Mouse (Mus musculus) heart, postnatal 0 days (tissue): ENCODE measurements around the gene Arhgap27. TPM values are rescaled to one million over a fixed set of nuclear protein-coding genes. Genes with fewer than 3 reads are reported as not detected.

Source experiments
- ATAC-seq: fragments of 200-750 bp; cut with Nextera tagmentation; 2 replicates; pipeline ENCODE4 v1.8.0; 2017; ENCODE audit warnings: low read depth, moderate number of reproducible peaks, moderate library complexity; ENCODE audit not compliant: insufficient read depth
- DNase-seq: peaks from one replicate; pipeline ENCODE4 v3.0.0-alpha.2; 2016; ENCODE audit warnings: low spot score
- H3K27ac ChIP-seq: fragments of 300-500 bp; sonication (generic); 2 replicates; pipeline ENCODE4 v1.5.1; 2014; ENCODE audit warnings: low read depth, mild to moderate bottlenecking
- H3K27me3 ChIP-seq: fragments of 300-500 bp; sonication (generic); 2 replicates; pipeline ENCODE4 v1.6.1; 2014; ENCODE audit warnings: low read length, mixed read lengths; ENCODE audit not compliant: control insufficient read depth, insufficient read depth
- H3K36me3 ChIP-seq: fragments of 300-500 bp; sonication (generic); replicated peaks from 2 replicates; pipeline ENCODE4 v1.6.1; 2014; ENCODE audit warnings: low read length, mixed read lengths; ENCODE audit not compliant: control insufficient read depth, insufficient read depth
- H3K4me1 ChIP-seq: fragments of 300-500 bp; sonication (generic); 2 replicates; pipeline ENCODE4 v1.6.1; 2014; ENCODE audit warnings: antibody characterized with exemption; ENCODE audit not compliant: control insufficient read depth, insufficient read depth
- H3K4me2 ChIP-seq: fragments of 300-500 bp; sonication (generic); 2 replicates; pipeline ENCODE4 v1.6.1; 2014; ENCODE audit warnings: low read depth, mild to moderate bottlenecking, low read length, moderate library complexity
- H3K4me3 ChIP-seq: fragments of 300-500 bp; sonication (generic); 2 replicates; pipeline ENCODE4 v1.5.1; 2014; ENCODE audit warnings: low read depth, low read length
- H3K9ac ChIP-seq: fragments of 300-500 bp; sonication (generic); replicated peaks from 2 replicates; pipeline ENCODE4 v1.6.1; 2014; ENCODE audit warnings: low read depth, low read length, mixed read lengths
- H3K9me3 ChIP-seq: fragments of 300-500 bp; sonication (generic); replicated peaks from 2 replicates; pipeline ENCODE4 v1.6.1; 2016; ENCODE audit warnings: low read length; ENCODE audit not compliant: control insufficient read depth
- CTCF ChIP-seq: IDR thresholded peaks from 2 replicates; pipeline ENCODE4 v1.5.1; 2016; ENCODE audit warnings: antibody characterized with exemption, control low read depth, low read depth
- EP300 ChIP-seq: IDR thresholded peaks from 2 replicates; pipeline ENCODE4 v1.6.1; 2016; ENCODE audit warnings: antibody characterized with exemption, low read depth
- WGBS: fragments of 180-500 bp; shearing (Covaris S2); extraction: QIAGEN DNeasy Blood & Tissue Kit; methylation state at CpG from one replicate; pipeline ENCODE4 v1.1.7; 2014; 5-methylcytosine and 5-hydroxymethylcytosine counted together
- polyA plus RNA-seq: library from polyadenylated mRNA; unstranded; fragments of >200 nt; fragmentation: Nextera tagmentation; extraction: Ambion mirVana; gene quantifications from 2 replicates; pipeline ENCODE4 v1.2.1, GENCODE M21; 2015
- total RNA-seq: library from RNA; depleted of rRNA; stranded (reverse); fragments of >200 nt; gene quantifications from 2 replicates; pipeline ENCODE4 v1.2.3, GENCODE M21; 2014; ENCODE audit warnings: low replicate concordance

The Arhgap27 gene
- total and polyA plus RNA-seq, 2 experiments from 2014 or later, result 6.5 to 9.7 TPM

DNA sequence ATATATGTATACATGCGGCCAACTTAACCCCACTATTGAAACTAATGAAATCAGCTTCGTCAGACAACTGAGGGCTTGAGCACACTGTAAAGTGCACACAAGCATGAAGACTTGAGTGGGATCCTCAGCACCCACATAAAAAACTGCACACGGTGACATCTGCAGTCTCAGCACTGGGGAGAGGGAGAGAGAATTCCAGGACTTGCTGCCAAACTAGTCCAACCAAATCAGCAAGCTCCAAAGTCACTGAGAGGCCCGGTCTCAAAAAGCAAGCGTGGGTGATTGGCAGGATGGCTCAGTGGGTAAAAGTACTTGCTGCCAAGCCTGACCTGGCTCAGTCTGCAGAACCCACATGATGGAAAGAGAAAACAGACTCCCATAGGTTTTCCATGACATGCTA is 39.2 kb upstream of the Arhgap27 start:
- peaks cover 14% of the 10 kb centered on the region; the same call in 1 of the 2 replicates for H3K36me3 ChIP-seq
- no peak overlapping the region for H3K4me2 ChIP-seq
- H3K4me3 ChIP-seq, result no peak overlapping the region
- DNase-seq, result no peak
- no peak for ATAC-seq
- no peak overlapping the region for H3K9ac ChIP-seq
- H3K27ac ChIP-seq, result no peak overlapping the region
- WGBS, result 82% methylated on average over 5 of the region's 5 CpGs
- no peaks in the 10 kb centered on the region for H3K9me3 ChIP-seq
- no peaks in the 10 kb centered on the region for H3K27me3 ChIP-seq
- H3K4me1 ChIP-seq, result no peaks in the 10 kb centered on the region
- TF ChIP-seq CTCF, result no peak
- TF ChIP-seq EP300, result no peak

DNA sequence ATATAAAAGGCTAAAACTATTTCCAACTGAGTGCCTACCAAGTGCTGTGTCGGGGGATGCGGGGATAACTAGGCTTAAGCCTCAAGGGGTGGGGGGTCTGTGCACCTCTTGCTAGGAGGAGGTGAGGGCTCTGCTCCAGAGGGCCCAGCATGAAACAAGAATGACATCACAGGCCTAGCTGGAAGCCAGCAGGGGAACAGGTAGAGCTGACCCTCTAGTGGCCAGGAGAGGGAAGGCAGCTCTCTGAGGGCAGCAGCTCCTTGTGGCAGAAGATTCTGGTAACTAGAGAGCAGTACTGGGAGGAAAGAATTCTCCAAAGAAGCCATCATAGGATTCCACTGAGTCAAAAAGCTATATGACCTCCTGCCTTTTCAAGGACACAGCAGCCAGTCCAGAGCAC is 38.7 kb upstream of the Arhgap27 start:
- peak; percentile 74 for TF ChIP-seq CTCF
- TF ChIP-seq EP300, result no peak
- no peak overlapping the region for H3K4me3 ChIP-seq
- H3K27me3 ChIP-seq, result no peaks in the 10 kb centered on the region
- no peaks in the 10 kb centered on the region for H3K9me3 ChIP-seq
- 59% methylated on average over 2 of the region's 2 CpGs for WGBS
- peaks cover 14% of the 10 kb centered on the region; the same call in 1 of the 2 replicates for H3K36me3 ChIP-seq
- DNase-seq, result peak; percentile 32
- no peak overlapping the region for H3K9ac ChIP-seq
- ATAC-seq, result no peak
- no peak overlapping the region for H3K4me2 ChIP-seq
- H3K4me1 ChIP-seq, result no peaks in the 10 kb centered on the region
- H3K27ac ChIP-seq, result no peak overlapping the region

DNA sequence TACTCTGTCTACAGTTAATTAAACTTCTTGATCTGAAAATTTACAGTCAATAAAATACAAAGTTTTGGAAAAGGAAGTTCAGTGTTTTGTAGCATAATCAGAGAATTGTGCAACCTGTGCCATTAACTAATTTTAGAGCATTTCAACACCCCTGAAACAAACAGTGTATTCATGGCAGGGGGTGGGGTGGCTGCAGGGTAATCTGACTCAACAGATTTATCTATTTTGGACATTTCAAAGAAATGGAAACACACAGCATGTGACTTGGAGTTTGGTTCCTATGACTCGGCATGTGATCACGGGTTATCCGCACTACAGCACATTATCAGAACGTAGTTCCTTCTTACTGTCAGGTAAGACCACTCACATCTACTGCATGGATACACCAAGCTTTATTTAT is 36.5 kb upstream of the Arhgap27 start:
- no peak for DNase-seq
- Histone ChIP-seq H3K4me1 (no peaks in the 10 kb centered on the region), H3K27me3 (no peaks in the 10 kb centered on the region), H3K4me3 (no peak overlapping the region), H3K4me2 (no peak overlapping the region), H3K27ac (no peak overlapping the region), H3K36me3 (peaks cover 30% of the 10 kb centered on the region), H3K9me3 (no peaks in the 10 kb centered on the region), H3K9ac (no peak overlapping the region)
- ATAC-seq, result no peak
- TF ChIP-seq CTCF (no peak), EP300 (no peak)
- 82% methylated on average over 4 of the region's 4 CpGs for WGBS

DNA sequence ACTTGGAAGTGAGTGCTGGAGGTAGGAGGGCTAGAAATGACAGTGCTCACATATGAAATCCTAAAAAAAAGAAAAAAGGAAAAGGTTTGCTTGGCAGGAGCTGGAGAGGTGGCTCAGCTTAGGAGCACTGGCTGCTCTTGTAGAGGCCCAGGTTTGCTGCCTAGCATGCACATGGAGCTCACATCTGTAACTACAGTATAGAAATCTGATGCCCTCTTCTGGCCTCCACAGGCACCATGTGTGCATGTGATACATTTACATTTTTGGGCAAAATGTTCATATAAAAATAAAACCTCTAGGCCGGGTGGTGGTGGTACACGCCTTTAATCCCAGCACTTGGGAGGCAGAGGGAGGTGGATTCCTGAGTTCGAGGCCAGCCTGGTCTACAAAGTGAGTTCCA is 35.6 kb upstream of the Arhgap27 start:
- H3K4me3 ChIP-seq, result no peak overlapping the region
- 74% methylated on average over 3 of the region's 3 CpGs for WGBS

DNA sequence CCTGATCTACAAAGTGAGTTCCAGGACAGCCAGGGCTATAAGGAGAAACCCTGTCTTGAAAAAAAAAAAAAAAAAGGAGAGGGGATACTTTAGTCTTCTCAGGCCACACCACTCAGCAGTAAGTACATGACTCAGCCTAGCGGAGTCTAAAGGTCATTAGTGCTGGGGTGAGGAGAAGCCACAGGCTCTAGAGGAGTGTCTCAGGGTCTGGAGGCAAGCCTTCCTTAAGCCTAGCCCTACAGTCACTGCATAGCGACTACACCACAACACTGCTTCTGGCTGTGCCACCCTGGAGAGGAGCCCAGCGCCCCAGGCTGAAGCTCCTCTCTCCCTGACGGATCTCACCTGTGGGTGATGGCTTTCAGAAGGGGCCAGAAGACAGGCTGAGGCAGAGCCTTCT is 33.2 kb upstream of the Arhgap27 start:
- Histone ChIP-seq H3K9ac (no peak overlapping the region), H3K27me3 (no peaks in the 10 kb centered on the region), H3K27ac (no peak overlapping the region), H3K4me3 (no peak overlapping the region), H3K36me3 (peaks cover 41% of the 10 kb centered on the region), H3K9me3 (no peaks in the 10 kb centered on the region), H3K4me1 (no peaks in the 10 kb centered on the region), H3K4me2 (no peak overlapping the region)
- ATAC-seq (no peak), DNase-seq (no peak)
- TF ChIP-seq CTCF, result no peak
- no peak for TF ChIP-seq EP300
- 92% methylated on average over 4 of the region's 4 CpGs for WGBS

More for the DNA sequence above, 35.6 kb upstream of the Arhgap27 start:
- Histone ChIP-seq H3K9me3 (no peaks in the 10 kb centered on the region), H3K36me3 (peaks cover 40% of the 10 kb centered on the region), H3K27ac (no peak overlapping the region), H3K27me3 (no peaks in the 10 kb centered on the region), H3K9ac (no peak overlapping the region), H3K4me1 (no peaks in the 10 kb centered on the region), H3K4me2 (no peak overlapping the region)
- TF ChIP-seq EP300 (no peak), CTCF (peak; percentile 48)
- DNase-seq, result peak; percentile 24
- ATAC-seq, result peak; percentile 66

DNA sequence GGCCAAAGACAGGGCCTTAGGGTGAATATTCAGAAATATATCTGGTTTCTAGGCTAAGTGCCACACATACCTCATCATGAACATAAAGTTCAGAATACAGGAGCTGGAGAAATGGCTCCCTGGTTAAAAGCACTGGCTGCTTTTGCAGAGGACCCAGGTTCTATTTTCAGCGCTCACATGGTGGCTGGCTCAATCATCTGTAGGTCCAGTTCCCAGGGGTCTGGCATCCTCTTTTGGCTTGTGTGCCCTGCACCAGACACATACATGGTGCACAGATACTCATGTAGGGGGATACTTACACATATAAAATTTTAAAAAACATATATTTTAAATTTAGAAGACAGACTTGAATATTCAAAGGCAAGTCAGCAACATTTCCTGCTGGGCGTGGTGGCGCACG is 32.7 kb upstream of the Arhgap27 start:
- 95% methylated on average over 4 of the region's 4 CpGs for WGBS
- ATAC-seq (no peak), DNase-seq (no peak)
- TF ChIP-seq CTCF (no peak), EP300 (no peak)
- Histone ChIP-seq H3K4me3 (no peak overlapping the region), H3K4me1 (no peaks in the 10 kb centered on the region), H3K9ac (no peak overlapping the region), H3K4me2 (no peak overlapping the region), H3K27ac (no peak overlapping the region), H3K27me3 (no peaks in the 10 kb centered on the region), H3K36me3 (peaks cover 41% of the 10 kb centered on the region), H3K9me3 (no peaks in the 10 kb centered on the region)
